Mouse (Mus musculus): ENCODE data around the gene Stpg2. TPM values are rescaled to one million over a fixed set of nuclear protein-coding genes. Genes with fewer than 3 reads are reported as not detected.
"Not testable (repeated sequence)": the region's sequence is repeated elsewhere in the genome, so short reads cannot be mapped to it uniquely, and the experiment has no call there.

The Stpg2 gene
- total RNA-seq (2015; ENCODE audit: low replicate concordance) (not detected in 2 replicates), total RNA-seq (2017; ENCODE audit: low replicate concordance) (not detected in 2 replicates)

DNA sequence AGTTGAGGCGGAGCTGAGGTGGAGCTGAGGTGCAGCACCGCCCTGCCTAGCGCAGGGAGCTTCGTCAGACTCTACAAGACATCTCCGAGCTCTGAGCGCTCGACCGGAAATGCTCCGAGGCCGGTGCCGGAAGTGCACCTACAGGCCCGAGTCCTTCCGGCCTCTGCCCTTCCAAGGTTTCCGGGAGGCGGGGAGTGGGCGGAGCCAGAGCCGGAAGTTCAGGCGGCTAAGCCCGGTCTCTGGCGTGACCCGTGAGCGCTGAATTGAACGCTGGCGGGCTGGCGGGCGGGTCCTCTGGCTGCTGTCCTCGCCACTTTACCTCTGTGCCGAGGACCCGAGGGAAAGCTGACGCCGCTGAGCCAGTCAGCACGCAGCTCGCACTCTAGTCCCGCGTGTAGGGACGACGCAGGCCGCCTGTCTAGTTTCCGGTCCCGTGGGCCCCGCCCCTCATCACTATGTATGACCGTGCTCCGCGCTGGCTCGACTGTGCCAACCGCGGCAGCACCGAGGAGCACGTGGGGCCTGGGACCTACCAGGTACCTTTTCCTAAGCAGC is at the start of gene Stpg2:
Gene Stpg2 (plus strand): TSS at position 251 of the 555 bp plus-strand sequence.
- ATAC-seq (replicated peaks; ENCODE audit: low FRiP score, poor library complexity, severe bottlenecking), result peak; percentile 72

- no peak for ATAC-seq (replicated peaks; ENCODE audit: low FRiP score, poor library complexity, severe bottlenecking)
Observed at GRCm38 (mm10) chr3:139162146-139162545, 43.3 kb upstream of the Stpg2 start.

DNA sequence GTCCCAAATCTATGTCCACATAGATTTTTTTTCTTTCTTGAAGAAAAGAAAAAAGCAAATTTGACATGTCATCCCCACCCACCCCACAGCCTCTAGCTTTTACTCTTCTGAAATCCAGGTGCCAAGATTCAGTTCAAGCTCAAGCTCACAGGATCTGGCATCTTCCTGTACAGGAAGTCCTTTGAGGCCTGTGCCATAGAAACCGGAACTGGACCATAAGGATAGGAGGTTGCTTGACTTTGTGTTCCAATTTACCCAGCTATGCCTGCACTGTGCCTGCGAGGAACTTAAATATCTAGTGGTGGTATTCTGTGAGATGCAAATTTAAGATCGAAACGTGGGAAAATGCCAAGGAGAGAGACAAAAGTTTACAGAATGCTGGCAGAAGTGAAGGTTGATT is 42.8 kb upstream of the Stpg2 start:
- no peak for ATAC-seq (replicated peaks; ENCODE audit: low FRiP score, poor library complexity, severe bottlenecking)

DNA sequence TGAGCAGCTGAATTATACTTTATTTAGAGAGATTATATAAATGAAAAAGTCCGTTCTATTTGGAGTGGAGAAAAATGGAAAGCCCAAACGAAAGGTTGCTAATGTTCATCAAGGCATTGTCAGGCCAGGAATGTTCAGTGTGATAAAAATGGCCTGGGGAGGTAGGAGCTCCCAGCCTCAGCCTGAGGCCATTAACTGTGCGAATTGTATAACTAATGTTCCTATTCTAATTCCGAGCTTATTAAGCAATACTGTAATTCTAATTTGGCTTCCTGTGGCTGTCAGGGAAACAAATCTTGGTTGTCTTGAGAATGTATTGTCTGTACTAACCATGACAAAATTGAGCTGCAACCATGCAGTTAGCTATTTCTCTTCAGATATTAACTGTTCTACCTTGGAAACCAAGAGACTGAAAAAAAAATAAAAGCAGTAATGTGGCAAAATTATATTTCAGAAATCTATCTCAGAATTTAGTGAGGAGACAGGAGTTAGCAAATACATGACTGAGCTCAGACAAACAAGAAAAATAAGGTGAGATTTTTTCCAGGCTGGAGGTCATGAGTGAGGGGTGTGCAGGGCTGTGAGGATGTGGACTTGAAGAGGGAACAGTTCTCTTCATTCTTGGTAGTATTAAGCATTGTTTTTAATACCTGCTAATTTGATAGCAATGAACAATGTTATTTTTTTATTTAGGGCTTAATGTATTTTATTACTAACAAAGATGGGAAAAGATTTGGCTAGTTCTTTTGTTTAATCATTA is 36.8 kb upstream of the Stpg2 start:
- ATAC-seq (replicated peaks; ENCODE audit: low FRiP score, poor library complexity, severe bottlenecking), result no peak

DNA sequence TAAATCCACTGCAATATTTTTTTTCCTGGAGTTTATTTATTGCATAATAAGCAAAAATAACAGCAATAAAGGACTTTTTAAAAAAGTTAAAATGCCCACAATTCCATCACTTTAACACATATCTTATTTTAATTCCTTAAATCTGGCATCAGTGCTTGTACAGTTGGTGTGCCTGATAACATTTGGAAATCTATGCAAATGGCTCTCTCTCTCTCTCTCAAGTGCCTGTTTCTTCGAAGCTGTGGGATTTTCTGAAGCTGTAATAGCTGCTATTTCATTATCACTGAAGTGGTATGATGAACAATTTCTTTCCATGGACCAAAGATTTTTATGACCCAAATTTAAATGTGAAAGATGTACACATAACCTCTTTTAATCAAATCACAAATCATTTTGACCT is 35.8 kb upstream of the Stpg2 start:
- no peak for ATAC-seq (replicated peaks; ENCODE audit: low FRiP score, poor library complexity, severe bottlenecking)

- no peak for ATAC-seq (replicated peaks; ENCODE audit: low FRiP score, poor library complexity, severe bottlenecking)
Observed at GRCm38 (mm10) chr3:139176936-139177335, 28.6 kb upstream of the Stpg2 start.

DNA sequence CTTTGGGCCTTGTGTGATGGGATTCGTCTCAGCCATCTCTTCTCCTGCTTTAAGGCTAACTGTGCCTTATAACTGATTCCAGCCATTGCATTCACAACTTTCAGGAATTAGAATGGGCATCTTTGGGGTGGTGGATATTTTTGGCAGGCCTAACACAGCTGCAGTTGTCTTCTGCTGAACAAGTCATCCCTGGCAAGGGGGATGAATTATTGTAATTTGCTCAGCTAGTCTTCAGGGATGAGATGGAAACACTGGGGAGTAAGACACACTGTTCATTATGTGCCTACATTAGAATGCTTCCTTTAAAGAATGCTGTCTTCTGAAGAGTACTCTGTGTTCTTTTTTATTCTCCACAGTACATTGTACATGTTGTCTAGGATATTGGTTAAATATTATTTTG is 14.0 kb upstream of the Stpg2 start:
- no peak for ATAC-seq (replicated peaks; ENCODE audit: low FRiP score, poor library complexity, severe bottlenecking)

DNA sequence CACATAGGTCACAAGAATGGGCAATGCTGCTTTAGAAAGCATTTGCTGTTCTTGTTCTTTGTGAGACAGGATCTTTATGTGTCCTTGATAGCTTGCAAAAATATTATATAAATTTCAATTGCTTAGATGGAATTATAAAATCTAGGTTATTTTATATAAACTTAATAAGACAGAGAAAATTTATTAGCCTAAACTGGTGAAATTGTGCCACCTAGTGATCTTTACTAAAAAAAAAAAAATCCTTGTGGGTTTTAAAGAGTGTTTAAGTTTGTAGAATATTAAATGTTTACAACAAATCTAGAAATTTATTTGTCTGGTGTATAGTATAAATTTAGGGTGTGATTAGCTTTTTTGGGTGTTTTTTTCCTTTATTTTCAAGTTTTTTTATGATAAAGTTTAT is 11.6 kb upstream of the Stpg2 start:
- no peak for ATAC-seq (replicated peaks; ENCODE audit: low FRiP score, poor library complexity, severe bottlenecking)

- no peak for ATAC-seq (replicated peaks; ENCODE audit: low FRiP score, poor library complexity, severe bottlenecking)
Observed at GRCm38 (mm10) chr3:139198412-139198811, 7.1 kb upstream of the Stpg2 start.

DNA sequence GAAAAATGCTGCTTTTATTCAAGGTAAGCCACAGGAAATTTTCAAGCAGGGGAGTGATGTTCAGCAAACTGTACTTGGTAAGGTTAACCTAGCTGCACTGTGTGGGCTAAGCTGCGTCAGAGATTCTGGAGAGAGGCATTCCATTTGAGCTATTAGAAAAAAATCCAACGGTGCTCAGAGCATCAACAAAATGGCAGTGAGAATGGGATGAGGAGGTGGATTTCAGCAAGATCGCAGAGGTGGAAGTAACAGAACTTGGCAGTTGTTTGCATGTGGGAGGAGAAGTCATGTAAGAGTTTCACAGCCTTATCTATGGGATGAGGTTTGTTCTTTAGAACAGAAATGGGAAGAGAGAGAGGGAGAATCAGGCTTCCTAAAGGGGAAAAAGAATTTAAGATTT is 5.2 kb upstream of the Stpg2 start:
- no peak for ATAC-seq (replicated peaks; ENCODE audit: low FRiP score, poor library complexity, severe bottlenecking)

DNA sequence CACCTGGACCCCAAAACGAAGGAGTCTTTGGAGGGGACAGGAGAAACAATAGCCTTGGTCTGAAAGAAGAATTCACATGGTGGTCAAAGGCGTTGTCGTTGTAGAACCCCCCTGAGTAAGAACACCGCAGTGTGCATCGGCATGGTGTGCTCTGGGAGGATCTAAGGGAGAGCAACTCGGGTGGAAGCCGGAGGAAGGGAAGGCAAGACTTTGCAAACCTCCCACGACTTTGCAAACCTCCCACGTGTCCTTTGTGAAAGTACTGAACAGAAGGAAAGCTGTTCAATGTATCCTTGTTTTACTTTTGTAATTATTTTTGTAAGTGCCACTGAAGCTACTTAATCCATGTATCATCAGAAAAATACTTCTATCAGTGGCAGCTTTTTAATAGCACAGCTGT is 11.5 kb downstream of the Stpg2 start:
- ATAC-seq (replicated peaks; ENCODE audit: low FRiP score, poor library complexity, severe bottlenecking), result no peak

- no peak for ATAC-seq (replicated peaks; ENCODE audit: low FRiP score, poor library complexity, severe bottlenecking)
Observed at GRCm38 (mm10) chr3:139225123-139225522, 19.6 kb downstream of the Stpg2 start.

DNA sequence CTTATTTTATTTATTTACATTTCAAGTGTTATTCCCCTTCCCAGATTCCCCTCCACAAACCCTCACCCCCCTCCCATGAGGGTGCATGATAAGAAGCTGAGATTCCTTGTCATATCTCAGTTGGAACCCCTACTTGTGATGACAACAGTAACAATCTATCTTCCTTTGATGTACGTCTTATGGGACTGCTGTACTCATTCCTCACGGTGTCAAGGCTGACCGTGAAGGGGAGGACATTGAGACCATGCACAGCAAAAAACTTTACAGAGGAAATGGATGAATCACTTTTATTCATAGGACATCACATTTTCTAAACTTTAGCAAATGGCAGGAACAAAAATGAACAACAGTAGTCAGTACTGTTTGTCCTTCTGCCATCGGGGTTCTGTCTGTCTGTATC is 21.3 kb downstream of the Stpg2 start:
- no peak for ATAC-seq (replicated peaks; ENCODE audit: low FRiP score, poor library complexity, severe bottlenecking)

DNA sequence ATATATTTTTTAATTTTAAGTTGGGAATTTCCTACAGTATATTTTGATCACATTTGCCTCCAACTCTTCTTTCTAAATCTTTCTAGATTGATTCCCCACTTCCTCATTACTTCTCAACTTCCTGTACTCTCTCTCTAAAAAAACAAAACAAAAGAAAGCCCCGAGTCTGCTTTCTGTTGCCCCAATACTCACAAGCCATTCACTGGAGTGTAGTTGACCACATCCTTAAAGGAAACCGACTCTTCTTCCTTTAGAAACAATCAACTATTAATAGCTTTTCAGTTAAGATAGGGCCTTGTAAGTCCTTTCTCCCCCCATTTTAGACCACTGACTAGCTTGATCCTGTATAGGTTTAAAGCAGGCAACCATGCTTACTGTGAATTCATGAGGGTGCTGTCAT is 39.7 kb downstream of the Stpg2 start:
- ATAC-seq (replicated peaks; ENCODE audit: low FRiP score, poor library complexity, severe bottlenecking), result no peak

DNA sequence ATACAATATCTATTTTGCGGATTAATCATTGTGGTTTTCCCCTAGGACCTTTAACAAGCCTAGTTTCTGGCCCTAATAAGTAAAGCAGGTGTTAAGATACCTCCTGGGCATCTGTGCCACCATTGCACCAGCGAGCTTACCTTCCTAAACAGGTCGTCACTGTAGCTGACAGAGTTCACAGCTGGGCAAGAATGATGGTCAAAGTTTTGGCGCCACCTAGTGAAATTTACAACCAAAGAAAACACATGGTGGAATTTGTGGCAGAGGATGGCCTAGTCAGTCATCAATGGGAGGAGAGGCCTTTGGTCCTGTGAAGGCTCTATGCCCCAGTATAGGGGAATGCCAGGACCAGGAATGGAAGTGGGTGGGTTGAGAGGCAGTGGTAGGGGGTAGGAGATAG is 41.0 kb downstream of the Stpg2 start:
- no peak for ATAC-seq (replicated peaks; ENCODE audit: low FRiP score, poor library complexity, severe bottlenecking)

DNA sequence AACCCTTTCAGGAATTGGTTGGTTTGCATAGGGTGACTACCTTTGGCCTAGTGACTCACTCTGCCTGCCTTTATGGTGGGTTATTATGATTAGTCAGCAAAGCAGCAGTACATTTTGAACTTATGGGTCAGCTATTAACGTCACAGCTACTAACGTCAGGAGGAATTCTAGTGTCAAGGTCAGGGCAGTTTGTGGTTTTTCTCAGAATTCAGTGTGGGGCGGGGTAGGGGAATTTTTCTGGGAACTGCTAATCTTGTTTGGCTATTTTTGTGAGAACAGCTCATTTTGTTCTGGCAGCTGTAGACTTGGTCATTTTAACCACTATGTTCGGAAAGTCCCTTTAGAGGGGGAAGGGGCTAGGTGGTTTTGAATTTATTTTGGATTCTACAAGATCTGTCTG is 56.9 kb downstream of the Stpg2 start:
- ATAC-seq (replicated peaks; ENCODE audit: low FRiP score, poor library complexity, severe bottlenecking), result not testable (repeated sequence)

DNA sequence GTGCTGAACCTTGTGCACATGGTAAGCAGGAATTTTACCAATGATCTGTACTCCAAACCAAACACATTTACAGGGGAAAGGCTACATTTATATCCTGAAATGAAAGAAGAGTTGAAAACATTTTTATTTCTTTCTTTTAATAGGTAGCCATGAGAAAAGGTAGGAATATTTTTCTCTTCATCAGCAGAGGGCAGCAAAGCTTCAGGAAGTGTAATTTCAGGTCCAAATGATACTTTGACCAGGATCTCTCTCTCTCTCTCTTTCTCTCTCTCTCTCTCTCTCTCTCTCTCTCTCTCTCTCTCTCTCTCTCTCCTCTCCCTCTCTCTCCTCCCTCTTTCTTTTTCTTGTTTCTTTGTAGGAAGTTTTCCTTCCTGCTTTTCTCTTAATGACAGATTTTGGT is 92.4 kb downstream of the Stpg2 start:
- ATAC-seq (replicated peaks; ENCODE audit: low FRiP score, poor library complexity, severe bottlenecking), result no peak

- ATAC-seq (replicated peaks; ENCODE audit: low FRiP score, poor library complexity, severe bottlenecking), result no peak
Observed at GRCm38 (mm10) chr3:139308078-139308809, 102.8 kb downstream of the Stpg2 start.

GRCm38 (mm10) chr3:139311721-139312120 is 106.2 kb downstream of the Stpg2 start:
- no peak for ATAC-seq (replicated peaks; ENCODE audit: low FRiP score, poor library complexity, severe bottlenecking)

DNA sequence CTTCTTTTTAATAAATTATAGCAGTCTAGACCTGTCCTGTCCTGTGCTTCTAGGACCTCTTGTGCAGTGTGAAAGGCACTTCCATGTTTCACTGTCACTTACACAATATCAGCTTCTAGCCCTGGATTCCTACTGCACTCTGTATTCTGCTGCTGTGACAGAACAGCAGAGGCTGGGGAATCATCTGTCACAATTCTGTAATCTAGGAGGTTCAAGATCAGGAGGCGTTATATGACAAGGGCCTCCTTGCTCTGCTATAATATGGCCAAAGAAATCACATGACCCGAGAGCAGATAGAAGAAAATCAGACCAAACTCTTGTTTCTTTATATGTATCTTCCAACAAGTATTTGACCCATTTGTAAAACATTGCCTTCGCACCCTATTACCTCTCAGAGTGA is 175.0 kb downstream of the Stpg2 start:
- ATAC-seq (replicated peaks; ENCODE audit: low FRiP score, poor library complexity, severe bottlenecking), result no peak

Data from erythroblast, adult 5-6 weeks (primary cell).